Mouse (Mus musculus) testis, adult 2 months (tissue): ENCODE data around the gene 4933436I01Rik. TPM values are rescaled to one million over a fixed set of nuclear protein-coding genes. Genes with fewer than 3 reads are reported as not detected.
A peak's percentile ranks its signal among the peaks of the same experiment; 100 is the strongest.

ENCODE experiments used
- H3K27ac ChIP-seq: fragments of 200-500 bp; 2 replicates; pipeline ENCODE4 v1.5.1; 2012; ENCODE audit warnings: low read depth, low read length; ENCODE audit not compliant: control insufficient read depth, insufficient read depth
- H3K27me3 ChIP-seq: fragments of 200-500 bp; 2 replicates; pipeline ENCODE4 v1.6.1; 2012; ENCODE audit warnings: mild to moderate bottlenecking, low read length, moderate library complexity; ENCODE audit not compliant: control insufficient read depth, insufficient read depth
- H3K36me3 ChIP-seq: fragments of 200-500 bp; 2 replicates; pipeline ENCODE4 v1.6.1; 2012; ENCODE audit warnings: mild to moderate bottlenecking, low read length; ENCODE audit not compliant: control insufficient read depth, insufficient read depth
- H3K4me1 ChIP-seq: fragments of 200-500 bp; 2 replicates; pipeline ENCODE4 v1.6.1; 2012; ENCODE audit warnings: low read length; ENCODE audit not compliant: control insufficient read depth, insufficient read depth
- H3K4me3 ChIP-seq: fragments of 200-500 bp; 2 replicates; pipeline ENCODE4 v1.5.1; 2012; ENCODE audit warnings: low read depth, mild to moderate bottlenecking, low read length, moderate library complexity, mixed read lengths; ENCODE audit not compliant: control insufficient read depth
- CTCF ChIP-seq: fragments of 200-500 bp; IDR thresholded peaks from 2 replicates; pipeline ENCODE4 v1.5.1; 2012; ENCODE audit warnings: low read depth, mild to moderate bottlenecking, inconsistent platforms, low read length, moderate library complexity; ENCODE audit not compliant: control insufficient read depth, insufficient read depth, insufficient replicate concordance
- POLR2A ChIP-seq: fragments of 200-500 bp; IDR thresholded peaks from 2 replicates; pipeline ENCODE4 v1.6.1; 2012; ENCODE audit warnings: low read depth, mild to moderate bottlenecking, inconsistent platforms, low read length, moderate library complexity; ENCODE audit not compliant: control insufficient read depth
- polyA plus RNA-seq: library from polyadenylated mRNA; depleted of rRNA; stranded (reverse); fragments of >200 nt; gene quantifications from 2 replicates; pipeline ENCODE4 v1.2.3, GENCODE M21; 2012; rRNA removed

4933436I01Rik gene
- 5.0 and 7.7 TPM in 2 replicates for polyA plus RNA-seq

GRCm38 (mm10) chrX:67921350-67921749, at the start of gene 4933436I01Rik:
TSS of gene 4933436I01Rik (minus strand) at chrX:67921450.
- H3K4me3 ChIP-seq, result peak within 1 kb of the TSS; percentile 37; the same call in 1 of the 2 replicates
- H3K27me3 ChIP-seq, result no peaks in the 10 kb centered on the region
- peak within 1 kb of the TSS; percentile 49; the same call in 1 of the 2 replicates for H3K27ac ChIP-seq
- no peaks in the 10 kb centered on the region for H3K4me1 ChIP-seq
- H3K36me3 ChIP-seq, result no peaks in the 10 kb centered on the region
- TF ChIP-seq CTCF (no peak), POLR2A (no peak)

- no peaks in the 10 kb centered on the region for H3K27me3 ChIP-seq
- no peak overlapping the region for H3K27ac ChIP-seq
- no peak overlapping the region for H3K4me3 ChIP-seq
- TF ChIP-seq POLR2A (no peak), CTCF (no peak)
- no peaks in the 10 kb centered on the region for H3K36me3 ChIP-seq
- H3K4me1 ChIP-seq, result no peaks in the 10 kb centered on the region
Observed at GRCm38 (mm10) chrX:67924769-67925470, 3.7 kb upstream of the 4933436I01Rik start.

- Histone ChIP-seq H3K27me3 (no peaks in the 10 kb centered on the region), H3K36me3 (no peaks in the 10 kb centered on the region), H3K27ac (no peak overlapping the region), H3K4me3 (no peak overlapping the region), H3K4me1 (no peaks in the 10 kb centered on the region)
- TF ChIP-seq CTCF (no peak), POLR2A (no peak)
Observed at GRCm38 (mm10) chrX:67883406-67883805, 37.8 kb downstream of the 4933436I01Rik start.

Other genes starting within 250 kb of the 4933436I01Rik start
- 0.34 and 0.41 TPM in 2 replicates for gene Gm1140, start 227.9 kb downstream of the 4933436I01Rik start, polyA plus RNA-seq
- 0.34 and 0.41 TPM in 2 replicates for gene Gm14692, start 225.8 kb downstream of the 4933436I01Rik start, polyA plus RNA-seq